Mouse (Mus musculus): ENCODE results near the gene Degs2. TPM values are rescaled to one million over a fixed set of nuclear protein-coding genes. Genes with fewer than 3 reads are reported as not detected.
A peak's percentile ranks its signal among the peaks of the same experiment; 100 is the strongest.

Gene Degs2
- total RNA-seq, 1 experiment from 2014 or later = not detected

- no peak for ATAC-seq (replicated peaks in 1 of 2; ENCODE audit: insufficient read depth in 1 of 2, low FRiP score in 2 of 2, low TSS enrichment in 1 of 2, low read depth in 1 of 2, poor library complexity in 2 of 2, severe bottlenecking in 2 of 2)
These were observed 26.3 kb downstream of the Degs2 start for GRCm38 (mm10) chr12:108675614-108676401.

- no peak for ATAC-seq (replicated peaks in 1 of 2; ENCODE audit: insufficient read depth in 1 of 2, low FRiP score in 2 of 2, low TSS enrichment in 1 of 2, low read depth in 1 of 2, poor library complexity in 2 of 2, severe bottlenecking in 2 of 2)
These were observed 27.2 kb downstream of the Degs2 start for GRCm38 (mm10) chr12:108674916-108675315.

GRCm38 (mm10) chr12:108674502-108674901 lies 27.6 kb downstream of the Degs2 start:
- ATAC-seq (replicated peaks in 1 of 2; ENCODE audit: insufficient read depth in 1 of 2, low FRiP score in 2 of 2, low TSS enrichment in 1 of 2, low read depth in 1 of 2, poor library complexity in 2 of 2, severe bottlenecking in 2 of 2) = no peak

- ATAC-seq (replicated peaks in 1 of 2; ENCODE audit: insufficient read depth in 1 of 2, low FRiP score in 2 of 2, low TSS enrichment in 1 of 2, low read depth in 1 of 2, poor library complexity in 2 of 2, severe bottlenecking in 2 of 2) = no peak
These were observed 28.6 kb downstream of the Degs2 start for GRCm38 (mm10) chr12:108673546-108673945.

GRCm38 (mm10) chr12:108672908-108673307 lies 29.2 kb downstream of the Degs2 start:
- ATAC-seq (replicated peaks in 1 of 2; ENCODE audit: insufficient read depth in 1 of 2, low FRiP score in 2 of 2, low TSS enrichment in 1 of 2, low read depth in 1 of 2, poor library complexity in 2 of 2, severe bottlenecking in 2 of 2) = no peak

GRCm38 (mm10) chr12:108671541-108671940 lies 30.6 kb downstream of the Degs2 start:
- no peak for ATAC-seq (replicated peaks in 1 of 2; ENCODE audit: insufficient read depth in 1 of 2, low FRiP score in 2 of 2, low TSS enrichment in 1 of 2, low read depth in 1 of 2, poor library complexity in 2 of 2, severe bottlenecking in 2 of 2)

- no peak for ATAC-seq (replicated peaks in 1 of 2; ENCODE audit: insufficient read depth in 1 of 2, low FRiP score in 2 of 2, low TSS enrichment in 1 of 2, low read depth in 1 of 2, poor library complexity in 2 of 2, severe bottlenecking in 2 of 2)
These were observed 33.4 kb downstream of the Degs2 start for GRCm38 (mm10) chr12:108668606-108669235.

GRCm38 (mm10) chr12:108657350-108657749 lies 44.8 kb downstream of the Degs2 start:
- peak; percentile 51 to 66; a peak in 3 of 4 replicates for ATAC-seq (replicated peaks in 1 of 2; ENCODE audit: insufficient read depth in 1 of 2, low FRiP score in 2 of 2, low TSS enrichment in 1 of 2, low read depth in 1 of 2, poor library complexity in 2 of 2, severe bottlenecking in 2 of 2)

- ATAC-seq (replicated peaks in 1 of 2; ENCODE audit: insufficient read depth in 1 of 2, low FRiP score in 2 of 2, low TSS enrichment in 1 of 2, low read depth in 1 of 2, poor library complexity in 2 of 2, severe bottlenecking in 2 of 2) = peak; percentile 68 to 80
These were observed 48.5 kb downstream of the Degs2 start for GRCm38 (mm10) chr12:108653358-108654335.

GRCm38 (mm10) chr12:108651053-108651660 lies 51.0 kb downstream of the Degs2 start:
- no peak for ATAC-seq (replicated peaks in 1 of 2; ENCODE audit: insufficient read depth in 1 of 2, low FRiP score in 2 of 2, low TSS enrichment in 1 of 2, low read depth in 1 of 2, poor library complexity in 2 of 2, severe bottlenecking in 2 of 2)

GRCm38 (mm10) chr12:108647784-108648183 lies 54.3 kb downstream of the Degs2 start:
- ATAC-seq (replicated peaks in 1 of 2; ENCODE audit: insufficient read depth in 1 of 2, low FRiP score in 2 of 2, low TSS enrichment in 1 of 2, low read depth in 1 of 2, poor library complexity in 2 of 2, severe bottlenecking in 2 of 2) = peak in 1 of 2 experiments; percentile 21; a peak in 1 of 4 replicates

GRCm38 (mm10) chr12:108646234-108646633 lies 55.9 kb downstream of the Degs2 start:
- no peak for ATAC-seq (replicated peaks in 1 of 2; ENCODE audit: insufficient read depth in 1 of 2, low FRiP score in 2 of 2, low TSS enrichment in 1 of 2, low read depth in 1 of 2, poor library complexity in 2 of 2, severe bottlenecking in 2 of 2)

- ATAC-seq (replicated peaks in 1 of 2; ENCODE audit: insufficient read depth in 1 of 2, low FRiP score in 2 of 2, low TSS enrichment in 1 of 2, low read depth in 1 of 2, poor library complexity in 2 of 2, severe bottlenecking in 2 of 2) = peak in 1 of 2 experiments; percentile 30; a peak in 1 of 4 replicates
These were observed 60.1 kb downstream of the Degs2 start for GRCm38 (mm10) chr12:108642019-108642418.

- ATAC-seq (replicated peaks in 1 of 2; ENCODE audit: insufficient read depth in 1 of 2, low FRiP score in 2 of 2, low TSS enrichment in 1 of 2, low read depth in 1 of 2, poor library complexity in 2 of 2, severe bottlenecking in 2 of 2) = peak in 1 of 2 experiments; percentile 27; a peak in 1 of 4 replicates
These were observed 63.0 kb downstream of the Degs2 start for GRCm38 (mm10) chr12:108639126-108639525.

GRCm38 (mm10) chr12:108637440-108637839 lies 64.7 kb downstream of the Degs2 start:
- no peak for ATAC-seq (replicated peaks in 1 of 2; ENCODE audit: insufficient read depth in 1 of 2, low FRiP score in 2 of 2, low TSS enrichment in 1 of 2, low read depth in 1 of 2, poor library complexity in 2 of 2, severe bottlenecking in 2 of 2)

- peak; percentile 3 to 10; a peak in 1 of 4 replicates for ATAC-seq (replicated peaks in 1 of 2; ENCODE audit: insufficient read depth in 1 of 2, low FRiP score in 2 of 2, low TSS enrichment in 1 of 2, low read depth in 1 of 2, poor library complexity in 2 of 2, severe bottlenecking in 2 of 2)
These were observed 66.6 kb downstream of the Degs2 start for GRCm38 (mm10) chr12:108635501-108635900.

- no peak for ATAC-seq (replicated peaks in 1 of 2; ENCODE audit: insufficient read depth in 1 of 2, low FRiP score in 2 of 2, low TSS enrichment in 1 of 2, low read depth in 1 of 2, poor library complexity in 2 of 2, severe bottlenecking in 2 of 2)
These were observed 68.1 kb downstream of the Degs2 start for GRCm38 (mm10) chr12:108634031-108634430.

Data from hematopoietic stem cell, adult 5-6 weeks (primary cell).